Mouse (Mus musculus): ENCODE measurements around the gene Gm10959. TPM values are rescaled to one million over a fixed set of nuclear protein-coding genes. Genes with fewer than 3 reads are reported as not detected.

Gm10959 gene
- polyA plus RNA-seq, 1 experiment from 2014 or later, result not detected

DNA sequence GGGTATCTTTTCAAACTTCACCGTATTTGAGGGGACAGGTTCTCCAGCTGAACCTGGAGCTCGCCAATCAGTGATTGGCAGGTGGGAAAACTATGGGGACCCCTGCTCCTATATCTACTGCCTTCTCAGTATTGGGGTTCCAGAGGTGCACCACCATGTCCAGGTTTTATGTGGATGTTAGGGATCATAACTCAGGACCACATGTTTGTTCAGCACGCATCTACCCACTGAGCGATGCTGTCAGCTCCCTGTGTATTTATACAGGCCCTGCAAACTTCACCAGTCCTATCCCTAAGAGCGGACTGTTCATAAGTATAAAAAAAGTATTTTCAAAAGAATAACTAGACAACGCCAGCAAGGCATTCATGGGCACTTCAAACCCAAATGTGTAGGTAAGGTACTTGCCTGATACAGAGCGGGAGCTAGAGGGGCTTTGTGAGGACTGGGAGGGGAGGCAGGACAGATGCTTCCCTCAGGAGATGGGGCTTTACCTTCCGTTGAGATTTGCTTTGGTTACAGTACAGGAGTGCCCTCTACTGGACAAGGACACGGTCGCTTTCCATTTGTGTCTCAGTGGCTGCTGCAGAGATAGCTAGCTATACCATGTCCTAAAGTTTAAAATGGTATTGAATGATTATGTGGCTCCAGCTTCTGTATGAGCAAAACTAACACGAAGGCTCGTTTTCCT, 15.3 kb downstream of the Gm10959 start:
- 45% methylated on average over 12 of the region's 12 CpGs for WGBS

DNA sequence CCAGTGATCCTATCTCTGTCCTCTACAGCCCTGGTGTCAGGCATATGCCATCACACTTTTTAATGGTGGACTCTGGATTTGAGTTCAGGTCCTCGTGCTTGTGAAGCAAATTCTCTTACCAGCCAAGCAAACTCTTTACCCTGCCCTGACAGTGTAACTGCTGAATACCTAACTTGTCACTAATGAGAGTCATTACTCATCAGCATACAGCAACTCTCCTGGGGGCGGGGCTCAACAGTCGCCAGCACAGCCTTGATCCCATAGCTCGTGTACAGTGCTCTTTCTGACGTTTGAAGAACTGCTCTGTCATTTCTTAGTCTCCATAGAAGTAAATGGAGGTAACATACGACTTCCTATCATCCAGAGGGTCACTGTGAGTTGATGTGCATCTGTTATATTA, 20.9 kb downstream of the Gm10959 start:
- DNase-seq (ENCODE audit: low spot score), result no peak
- Histone ChIP-seq H3K9ac (no peak overlapping the region), H3K4me3 (replicated peaks; ENCODE audit: low read length) (no peak overlapping the region), H3K27ac (no peak overlapping the region), H3K4me1 (replicated peaks; ENCODE audit: control insufficient read depth, insufficient read depth, low read length) (no peaks in the 10 kb centered on the region), H3K9me3 (ENCODE audit: control insufficient read depth, low read length) (no peaks in the 10 kb centered on the region), H3K4me2 (replicated peaks) (no peak overlapping the region), H3K27me3 (ENCODE audit: control insufficient read depth, insufficient read depth, low read length) (no peaks in the 10 kb centered on the region), H3K36me3 (replicated peaks; ENCODE audit: control insufficient read depth, insufficient read depth) (no peaks in the 10 kb centered on the region)
- WGBS, result 56% methylated on average over 6 of the region's 6 CpGs
- ATAC-seq (ENCODE audit: low FRiP score), result no peak

More for the DNA sequence above, 15.3 kb downstream of the Gm10959 start:
- Histone ChIP-seq H3K4me3 (replicated peaks; ENCODE audit: low read length) (no peak overlapping the region), H3K4me1 (replicated peaks; ENCODE audit: control insufficient read depth, insufficient read depth, low read length) (no peaks in the 10 kb centered on the region), H3K27me3 (ENCODE audit: control insufficient read depth, insufficient read depth, low read length) (no peaks in the 10 kb centered on the region), H3K4me2 (replicated peaks) (no peak overlapping the region), H3K9me3 (ENCODE audit: control insufficient read depth, low read length) (no peaks in the 10 kb centered on the region), H3K27ac (no peak overlapping the region), H3K9ac (no peak overlapping the region), H3K36me3 (replicated peaks; ENCODE audit: control insufficient read depth, insufficient read depth) (no peaks in the 10 kb centered on the region)
- ATAC-seq (ENCODE audit: low FRiP score) (peak; percentile 60; the same call in 1 of the 2 replicates), DNase-seq (ENCODE audit: low spot score) (peak; percentile 78)

DNA sequence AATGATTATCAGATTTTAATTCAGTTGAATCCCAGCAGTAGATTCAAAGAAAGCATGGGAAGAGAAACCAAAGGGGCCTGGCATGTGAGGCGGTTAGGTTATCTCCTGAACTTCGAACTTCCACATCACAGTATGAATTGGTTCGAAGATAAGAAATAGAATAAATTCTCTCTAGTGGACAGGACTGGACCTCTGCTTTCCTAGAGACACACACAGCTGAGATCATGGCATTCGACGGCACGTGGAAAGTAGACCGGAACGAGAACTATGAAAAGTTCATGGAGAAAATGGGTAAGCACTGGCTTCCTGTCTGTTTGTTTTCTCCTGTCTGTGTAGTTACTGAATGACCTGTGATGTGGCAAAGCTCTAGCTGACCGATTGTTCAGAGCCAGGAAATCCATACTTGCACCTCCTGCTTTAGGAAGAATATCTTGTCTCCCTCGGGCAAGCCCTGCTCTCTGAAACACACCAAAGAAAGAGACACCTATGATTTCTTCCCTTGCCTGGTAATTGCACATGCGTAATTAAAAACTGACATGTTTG, 23.9 kb downstream of the Gm10959 start:
- no peak for DNase-seq (ENCODE audit: low spot score)
- Histone ChIP-seq H3K4me3 (replicated peaks; ENCODE audit: low read length) (no peak overlapping the region), H3K4me1 (replicated peaks; ENCODE audit: control insufficient read depth, insufficient read depth, low read length) (no peaks in the 10 kb centered on the region), H3K36me3 (replicated peaks; ENCODE audit: control insufficient read depth, insufficient read depth) (no peaks in the 10 kb centered on the region), H3K27ac (no peak overlapping the region), H3K9ac (no peak overlapping the region), H3K27me3 (ENCODE audit: control insufficient read depth, insufficient read depth, low read length) (no peaks in the 10 kb centered on the region), H3K9me3 (ENCODE audit: control insufficient read depth, low read length) (no peaks in the 10 kb centered on the region), H3K4me2 (replicated peaks) (no peak overlapping the region)
- 90% methylated on average over 11 of the region's 11 CpGs for WGBS
- no peak for ATAC-seq (ENCODE audit: low FRiP score)

DNA sequence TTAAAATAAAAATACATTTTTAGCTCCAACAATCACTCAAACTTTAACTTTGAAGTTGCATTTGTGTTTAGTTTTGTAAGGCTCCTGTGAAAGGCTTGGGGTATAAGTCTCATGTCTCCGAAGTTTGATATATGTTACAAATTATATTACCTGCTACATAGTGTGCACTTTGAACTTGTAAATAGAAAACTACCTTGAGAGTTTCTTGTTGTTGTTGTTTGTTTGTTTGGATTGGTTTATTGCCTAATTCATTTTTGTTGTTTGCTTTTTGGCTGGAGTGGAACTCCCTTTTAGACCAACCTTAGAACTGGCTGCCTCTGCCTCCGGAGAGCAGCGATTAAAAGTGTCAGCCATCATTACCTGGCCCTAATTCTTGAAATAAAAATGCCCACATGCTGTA, 24.4 kb downstream of the Gm10959 start, which contains the start of gene Fabp2:
Gene Fabp2, plus strand, starts transcription at position 301 of the 400 bp plus-strand sequence.
- WGBS, result 93% methylated on average over 3 of the region's 3 CpGs
- no peak for ATAC-seq (ENCODE audit: low FRiP score)
- no peak within 1 kb of the TSS for H3K27ac ChIP-seq

DNA sequence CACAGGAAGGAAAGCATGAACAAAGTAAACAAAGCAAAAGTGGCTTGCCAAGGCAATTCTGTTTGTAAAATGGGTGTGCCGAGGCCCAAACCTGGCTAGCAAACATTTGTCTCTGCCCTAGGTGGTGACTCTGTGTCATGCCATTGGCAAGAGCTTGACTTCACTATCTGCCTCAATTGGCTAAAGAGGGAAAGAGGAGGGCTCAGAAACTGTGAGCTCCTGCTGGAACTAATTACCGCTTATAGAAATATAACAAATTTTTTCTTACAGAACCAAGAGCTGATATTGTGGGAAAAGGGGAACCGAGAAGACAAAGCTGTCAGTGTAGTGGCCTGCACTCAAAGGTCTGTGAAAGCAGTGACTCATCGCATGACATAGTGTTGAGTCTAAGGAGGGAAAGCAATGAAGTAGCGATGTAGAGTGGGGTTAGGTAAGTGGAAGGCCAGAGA, 30.8 kb downstream of the Gm10959 start:
- ATAC-seq (ENCODE audit: low FRiP score), result no peak
- H3K27me3 ChIP-seq (ENCODE audit: control insufficient read depth, insufficient read depth, low read length), result no peaks in the 10 kb centered on the region
- H3K9me3 ChIP-seq (ENCODE audit: control insufficient read depth, low read length), result no peaks in the 10 kb centered on the region
- DNase-seq (ENCODE audit: low spot score), result no peak
- H3K36me3 ChIP-seq (replicated peaks; ENCODE audit: control insufficient read depth, insufficient read depth), result no peaks in the 10 kb centered on the region
- no peaks in the 10 kb centered on the region for H3K4me1 ChIP-seq (replicated peaks; ENCODE audit: control insufficient read depth, insufficient read depth, low read length)
- H3K4me3 ChIP-seq (replicated peaks; ENCODE audit: low read length), result no peak overlapping the region
- 89% methylated on average over 5 of the region's 5 CpGs for WGBS
- no peak overlapping the region for H3K27ac ChIP-seq
- H3K4me2 ChIP-seq (replicated peaks), result no peak overlapping the region
- no peak overlapping the region for H3K9ac ChIP-seq

More for the DNA sequence above, 24.4 kb downstream of the Gm10959 start, which contains the start of gene Fabp2:
- Histone ChIP-seq H3K4me1 (replicated peaks; ENCODE audit: control insufficient read depth, insufficient read depth, low read length) (no peaks in the 10 kb centered on the region), H3K36me3 (replicated peaks; ENCODE audit: control insufficient read depth, insufficient read depth) (no peaks in the 10 kb centered on the region), H3K9me3 (ENCODE audit: control insufficient read depth, low read length) (no peaks in the 10 kb centered on the region), H3K4me3 (replicated peaks; ENCODE audit: low read length) (no peak within 1 kb of the TSS), H3K4me2 (replicated peaks) (no peak within 1 kb of the TSS), H3K27me3 (ENCODE audit: control insufficient read depth, insufficient read depth, low read length) (no peaks in the 10 kb centered on the region), H3K9ac (no peak within 1 kb of the TSS)
- no peak for DNase-seq (ENCODE audit: low spot score)

DNA sequence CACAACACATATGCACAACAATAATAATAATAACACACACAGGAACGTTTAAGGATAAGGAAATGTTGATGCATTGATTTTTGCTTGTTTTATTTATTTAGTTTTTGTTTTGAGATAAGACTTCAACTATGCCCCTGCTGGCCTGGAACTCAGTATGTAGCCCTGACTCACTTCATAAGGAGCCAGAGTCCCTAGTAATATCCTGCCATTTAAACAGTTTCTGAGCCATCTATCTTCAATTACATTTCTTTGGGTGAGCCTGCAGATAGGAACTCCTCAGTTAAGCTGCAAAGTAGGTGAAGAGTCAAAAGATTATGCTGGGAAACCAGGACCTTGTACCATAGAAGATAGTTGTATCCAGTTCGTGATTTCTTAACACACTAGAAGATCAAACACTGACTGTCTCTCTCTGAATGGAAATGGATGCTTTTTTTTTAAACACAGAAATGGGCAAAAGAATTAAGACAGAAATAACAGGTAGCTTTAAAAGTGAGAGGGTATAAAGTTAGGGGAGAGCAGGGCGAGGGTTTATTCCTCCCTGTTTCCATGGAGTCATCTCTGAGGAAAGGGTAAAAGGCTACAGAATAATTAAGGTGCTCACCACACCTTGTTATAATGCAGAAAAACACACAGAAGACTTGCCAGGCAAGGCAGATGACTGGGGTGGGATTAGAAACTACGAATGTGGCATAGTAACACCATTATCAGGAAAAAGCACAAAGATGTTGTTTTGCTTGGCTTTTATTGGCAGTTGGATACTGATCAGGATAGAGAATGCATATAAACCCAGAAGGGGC, 31.5 kb downstream of the Gm10959 start:
- H3K36me3 ChIP-seq (replicated peaks; ENCODE audit: control insufficient read depth, insufficient read depth), result no peaks in the 10 kb centered on the region
- H3K9ac ChIP-seq, result no peak overlapping the region
- ATAC-seq (ENCODE audit: low FRiP score) (no peak), DNase-seq (ENCODE audit: low spot score) (no peak)
- no peaks in the 10 kb centered on the region for H3K9me3 ChIP-seq (ENCODE audit: control insufficient read depth, low read length)
- no peak overlapping the region for H3K4me3 ChIP-seq (replicated peaks; ENCODE audit: low read length)
- no peaks in the 10 kb centered on the region for H3K4me1 ChIP-seq (replicated peaks; ENCODE audit: control insufficient read depth, insufficient read depth, low read length)
- no peak overlapping the region for H3K4me2 ChIP-seq (replicated peaks)
- no peaks in the 10 kb centered on the region for H3K27me3 ChIP-seq (ENCODE audit: control insufficient read depth, insufficient read depth, low read length)
- no peak overlapping the region for H3K27ac ChIP-seq
- WGBS, result 88% methylated on average over 4 of the region's 4 CpGs

DNA sequence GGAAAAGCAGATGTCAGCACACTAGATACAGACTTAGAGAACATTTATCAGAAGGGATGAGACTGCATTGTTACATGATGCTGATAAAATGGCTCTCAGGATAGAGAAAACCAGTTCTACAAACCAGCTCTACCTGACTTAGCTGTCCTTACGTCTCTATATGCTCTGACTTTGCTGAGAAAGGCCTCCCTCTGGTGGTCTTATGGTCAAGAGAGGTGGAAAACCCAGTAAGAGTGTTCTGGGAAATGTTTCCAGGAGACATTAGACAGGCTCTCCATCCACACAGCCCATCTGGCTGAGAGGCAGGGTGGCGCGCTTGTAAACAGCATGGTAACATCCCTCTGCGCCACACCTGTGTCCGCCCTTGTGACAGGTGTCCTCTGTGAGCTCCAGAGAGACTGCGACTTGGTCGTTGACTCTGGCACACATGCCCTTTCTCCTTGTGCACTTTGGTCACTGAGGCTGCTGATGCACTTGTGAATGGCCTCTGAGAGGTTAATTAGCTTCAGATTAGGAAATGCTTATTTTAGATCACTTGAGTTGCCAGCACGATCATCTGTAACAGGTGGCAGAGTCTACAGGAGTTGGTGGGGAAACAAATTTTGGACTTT, 40.4 kb downstream of the Gm10959 start:
- H3K4me3 ChIP-seq (replicated peaks; ENCODE audit: low read length), result no peak overlapping the region
- no peak overlapping the region for H3K9ac ChIP-seq
- no peak for ATAC-seq (ENCODE audit: low FRiP score)
- H3K27ac ChIP-seq, result no peak overlapping the region
- WGBS, result 94% methylated on average over 8 of the region's 8 CpGs
- H3K36me3 ChIP-seq (replicated peaks; ENCODE audit: control insufficient read depth, insufficient read depth), result no peaks in the 10 kb centered on the region
- no peaks in the 10 kb centered on the region for H3K27me3 ChIP-seq (ENCODE audit: control insufficient read depth, insufficient read depth, low read length)
- no peak for DNase-seq (ENCODE audit: low spot score)
- no peaks in the 10 kb centered on the region for H3K9me3 ChIP-seq (ENCODE audit: control insufficient read depth, low read length)
- no peaks in the 10 kb centered on the region for H3K4me1 ChIP-seq (replicated peaks; ENCODE audit: control insufficient read depth, insufficient read depth, low read length)
- no peak overlapping the region for H3K4me2 ChIP-seq (replicated peaks)

DNA sequence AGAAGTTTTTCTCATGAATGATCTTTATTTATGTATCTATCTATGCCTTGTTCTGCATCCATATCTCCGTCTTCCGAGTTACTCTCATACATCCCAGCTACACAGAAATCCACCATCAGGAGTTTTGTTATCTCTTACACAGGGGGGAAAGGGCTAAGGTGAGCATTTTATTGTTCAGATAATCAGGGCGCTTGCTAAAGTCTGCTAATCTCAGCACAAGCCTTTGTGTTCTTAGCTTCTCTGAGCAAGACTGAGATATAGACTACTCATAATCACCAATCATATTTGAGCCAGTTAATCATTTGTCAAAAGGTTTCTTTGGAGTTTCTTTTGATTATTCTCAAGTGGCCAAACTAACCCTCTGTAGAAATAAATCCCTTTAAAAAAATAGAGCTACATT, 41.6 kb downstream of the Gm10959 start:
- ATAC-seq (ENCODE audit: low FRiP score) (no peak), DNase-seq (ENCODE audit: low spot score) (no peak)
- Histone ChIP-seq H3K4me1 (replicated peaks; ENCODE audit: control insufficient read depth, insufficient read depth, low read length) (no peaks in the 10 kb centered on the region), H3K9me3 (ENCODE audit: control insufficient read depth, low read length) (no peaks in the 10 kb centered on the region), H3K36me3 (replicated peaks; ENCODE audit: control insufficient read depth, insufficient read depth) (no peaks in the 10 kb centered on the region), H3K4me2 (replicated peaks) (no peak overlapping the region), H3K9ac (no peak overlapping the region), H3K27me3 (ENCODE audit: control insufficient read depth, insufficient read depth, low read length) (no peaks in the 10 kb centered on the region), H3K27ac (no peak overlapping the region), H3K4me3 (replicated peaks; ENCODE audit: low read length) (no peak overlapping the region)
- WGBS, result 95% methylated on average over 3 of the region's 3 CpGs

DNA sequence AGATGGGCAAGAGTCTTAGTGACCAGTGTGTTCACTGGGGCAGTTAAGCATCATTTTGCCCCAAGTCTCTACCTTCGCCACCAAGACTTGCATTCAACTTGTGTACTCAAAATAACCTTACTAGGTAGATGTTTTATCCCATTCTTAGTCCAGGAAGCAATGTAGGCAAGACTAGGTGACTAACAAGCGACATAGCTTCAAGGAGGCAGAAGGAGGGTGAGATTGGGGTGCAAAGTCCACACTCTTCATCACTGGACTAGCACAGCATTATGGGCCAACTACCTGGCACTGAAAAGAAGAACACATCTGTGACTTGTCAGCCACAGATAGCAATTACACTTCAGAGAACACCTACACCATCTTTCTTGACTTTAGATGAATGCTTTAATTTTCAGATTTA, 42.3 kb downstream of the Gm10959 start:
- no peak overlapping the region for H3K4me2 ChIP-seq (replicated peaks)
- no peaks in the 10 kb centered on the region for H3K9me3 ChIP-seq (ENCODE audit: control insufficient read depth, low read length)
- H3K4me3 ChIP-seq (replicated peaks; ENCODE audit: low read length), result no peak overlapping the region
- no peaks in the 10 kb centered on the region for H3K36me3 ChIP-seq (replicated peaks; ENCODE audit: control insufficient read depth, insufficient read depth)
- ATAC-seq (ENCODE audit: low FRiP score) (no peak), DNase-seq (ENCODE audit: low spot score) (no peak)
- H3K27ac ChIP-seq, result no peak overlapping the region
- 94% methylated on average over 2 of the region's 2 CpGs for WGBS
- no peak overlapping the region for H3K9ac ChIP-seq
- no peaks in the 10 kb centered on the region for H3K4me1 ChIP-seq (replicated peaks; ENCODE audit: control insufficient read depth, insufficient read depth, low read length)
- no peaks in the 10 kb centered on the region for H3K27me3 ChIP-seq (ENCODE audit: control insufficient read depth, insufficient read depth, low read length)

Data from hindbrain, embryonic 14.5 days (tissue).